Mouse (Mus musculus) thymus, adult 2 months (tissue): Measurements from ENCODE around the gene Tpst1. TPM values are rescaled to one million over a fixed set of nuclear protein-coding genes. Genes with fewer than 3 reads are reported as not detected.
A peak's percentile ranks its signal among the peaks of the same experiment; 100 is the strongest.
"Not testable (repeated sequence)": the region's sequence is repeated elsewhere in the genome, so short reads cannot be mapped to it uniquely, and the experiment has no call there.

ENCODE experiments used
- DNase-seq: peaks from one replicate; pipeline ENCODE4 v3.0.0; 2021
- H3K27ac ChIP-seq: fragments of 200-500 bp; 2 replicates; pipeline ENCODE4 v1.5.1; 2012; ENCODE audit warnings: low read length, control low read depth; ENCODE audit not compliant: control insufficient read depth, insufficient read depth
- H3K27me3 ChIP-seq: fragments of 200-500 bp; 2 replicates; pipeline ENCODE4 v1.6.1; 2012; ENCODE audit warnings: mild to moderate bottlenecking, low read length, moderate library complexity, mixed read lengths; ENCODE audit not compliant: control insufficient read depth, insufficient read depth
- H3K36me3 ChIP-seq: fragments of 200-500 bp; 2 replicates; pipeline ENCODE4 v1.6.1; 2012; ENCODE audit warnings: mild to moderate bottlenecking, low read length, moderate library complexity; ENCODE audit not compliant: control insufficient read depth, insufficient read depth
- H3K4me1 ChIP-seq: fragments of 200-500 bp; replicated peaks from 2 replicates; pipeline ENCODE4 v1.6.1; 2012; ENCODE audit warnings: low read length; ENCODE audit not compliant: control insufficient read depth, insufficient read depth
- H3K4me3 ChIP-seq: fragments of 200-500 bp; 2 replicates; pipeline ENCODE4 v1.5.1; 2012; ENCODE audit warnings: mild to moderate bottlenecking, low read length, control low read depth, moderate library complexity; ENCODE audit not compliant: control insufficient read depth, insufficient read depth
- CTCF ChIP-seq: fragments of 200-500 bp; IDR thresholded peaks from 2 replicates; pipeline ENCODE4 v1.5.1; 2012; ENCODE audit warnings: mild to moderate bottlenecking, control low read depth, low read length, moderate library complexity, borderline replicate concordance; ENCODE audit not compliant: control insufficient read depth, poor library complexity, insufficient read depth; ENCODE audit errors: extremely low read depth
- POLR2A ChIP-seq: fragments of 200-500 bp; IDR thresholded peaks from 2 replicates; pipeline ENCODE4 v1.6.1; 2012; ENCODE audit warnings: mild to moderate bottlenecking, low read length, control low read depth, moderate library complexity; ENCODE audit not compliant: control insufficient read depth, poor library complexity, insufficient read depth; ENCODE audit errors: extremely low read depth
- WGBS: fragments of 180-500 bp; shearing (Covaris S2); methylation state at CpG from one replicate; pipeline ENCODE4 v1.1.7; 2018; 5-methylcytosine and 5-hydroxymethylcytosine counted together
- polyA plus RNA-seq: library from polyadenylated mRNA; depleted of rRNA; stranded (reverse); fragments of >200 nt; gene quantifications from 2 replicates; pipeline ENCODE4 v1.2.3, GENCODE M21; 2012

Gene Tpst1
- polyA plus RNA-seq, 1 experiment: 8.4 TPM

DNA sequence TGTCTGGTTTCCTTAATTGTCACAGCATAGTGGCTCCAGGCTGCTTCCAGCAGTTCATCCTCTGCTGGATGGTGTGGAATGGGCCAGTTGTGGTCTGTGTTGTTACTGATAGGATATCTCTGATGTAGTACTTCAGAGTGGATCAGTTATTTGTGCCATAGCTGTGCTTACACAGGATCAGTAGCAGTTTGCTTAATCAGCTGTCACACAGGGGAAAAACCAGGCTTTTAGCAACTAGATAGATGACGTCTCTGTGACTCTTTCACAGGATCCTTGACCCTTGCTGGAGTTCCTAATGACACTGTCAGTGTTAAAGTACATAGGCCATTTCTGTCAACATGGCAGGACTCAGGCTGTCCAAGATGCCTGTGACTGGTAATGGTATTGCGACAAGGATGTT, 39.3 kb upstream of the Tpst1 start:
- Histone ChIP-seq H3K4me1 (no peaks in the 10 kb centered on the region; the same call in 1 of the 2 replicates), H3K4me3 (no peak overlapping the region), H3K36me3 (peaks cover 10% of the 10 kb centered on the region; the same call in 1 of the 2 replicates), H3K27ac (no peak overlapping the region), H3K27me3 (no peaks in the 10 kb centered on the region)
- WGBS: 99% methylated on average over 2 of the region's 2 CpGs
- no peak for DNase-seq
- no peak for TF ChIP-seq CTCF
- TF ChIP-seq POLR2A: no peak

DNA sequence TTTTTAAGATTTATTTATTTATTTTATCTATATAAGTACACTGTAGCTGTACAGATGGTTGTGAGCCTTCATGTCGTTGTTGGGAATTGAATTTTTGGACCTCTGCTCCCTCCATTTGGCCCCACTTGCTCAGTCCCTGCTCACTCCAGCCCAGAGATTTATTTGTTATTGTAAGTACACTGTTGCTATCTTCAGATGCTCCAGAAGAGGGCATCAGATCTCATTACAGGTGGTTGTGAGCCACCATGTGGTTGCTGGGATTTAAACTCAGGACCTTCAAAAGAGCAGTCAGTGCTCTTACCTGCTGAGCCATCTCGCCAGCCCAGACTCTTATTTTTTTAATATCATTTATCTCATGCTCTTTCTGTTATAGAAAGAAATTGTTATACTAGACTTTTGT, 36.8 kb upstream of the Tpst1 start:
- peaks cover 21% of the 10 kb centered on the region for H3K36me3 ChIP-seq
- DNase-seq, H3K27ac ChIP-seq, H3K27me3 ChIP-seq, H3K4me1 ChIP-seq, H3K4me3 ChIP-seq: not testable (repeated sequence)
- 65% methylated on average over 2 of the region's 2 CpGs for WGBS

DNA sequence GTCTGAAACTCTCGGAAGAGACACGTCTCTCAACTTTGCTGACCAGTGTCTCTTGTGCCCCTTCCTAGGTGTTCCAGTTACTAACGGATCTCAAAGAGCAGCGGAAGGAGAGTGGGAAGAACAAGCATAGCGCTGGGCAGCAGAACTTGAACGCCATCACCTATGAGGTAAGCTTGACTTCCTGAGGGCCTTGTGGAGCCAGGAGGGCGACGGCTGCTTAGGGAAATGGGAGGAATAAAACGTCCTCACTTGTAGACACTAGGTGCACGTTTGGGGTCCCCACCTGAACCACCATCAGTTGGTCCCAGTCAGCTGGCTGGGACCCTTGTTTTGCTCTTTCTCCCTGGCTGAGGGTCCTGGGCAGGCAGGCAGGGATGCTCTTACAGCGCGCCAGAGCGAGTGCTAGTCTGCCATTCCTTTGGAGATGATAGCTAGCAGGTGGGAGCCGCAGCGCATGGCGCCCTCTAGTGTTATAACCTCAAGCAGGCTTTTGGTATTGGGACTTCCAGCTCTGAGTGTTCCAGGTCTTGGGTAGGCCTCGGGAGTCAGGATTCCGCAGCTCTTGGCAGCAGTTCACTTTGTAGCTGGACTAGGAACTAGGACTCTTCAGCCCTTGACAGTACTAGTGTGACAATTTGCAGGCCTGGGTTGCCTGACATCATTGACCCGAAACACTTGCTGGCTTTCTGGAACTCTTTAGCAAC, 35.2 kb upstream of the Tpst1 start:
- H3K4me3 ChIP-seq: no peak overlapping the region
- TF ChIP-seq CTCF (peak; percentile 81; the same call in 1 of the 2 replicates), POLR2A (no peak)
- H3K27ac ChIP-seq: no peak overlapping the region
- peaks cover 33% of the 10 kb centered on the region for H3K36me3 ChIP-seq
- no peaks in the 10 kb centered on the region for H3K27me3 ChIP-seq
- WGBS: 87% methylated on average over 19 of the region's 19 CpGs
- DNase-seq: peak; percentile 45
- H3K4me1 ChIP-seq: no peaks in the 10 kb centered on the region

DNA sequence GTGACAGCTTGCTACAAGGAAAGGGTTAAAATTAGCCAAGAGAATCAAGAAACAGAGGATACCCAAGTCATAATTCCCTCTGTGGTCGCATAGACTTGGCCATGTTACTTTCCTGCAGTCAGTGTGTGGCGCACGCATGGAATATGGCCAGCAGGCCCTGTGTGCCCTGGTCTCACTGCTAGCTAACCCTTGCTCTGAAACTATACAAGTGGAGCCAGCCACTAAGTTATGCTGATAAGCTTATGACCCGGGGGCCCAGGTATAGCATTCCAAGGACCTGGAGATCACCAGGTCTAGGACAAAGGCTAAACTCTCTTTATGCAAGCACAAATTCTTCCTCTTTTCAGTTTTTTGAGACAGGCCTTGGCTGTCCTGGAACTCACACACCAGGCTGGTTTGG, 32.3 kb upstream of the Tpst1 start:
- no peaks in the 10 kb centered on the region for H3K4me1 ChIP-seq
- 98% methylated on average over 4 of the region's 4 CpGs for WGBS
- TF ChIP-seq POLR2A: no peak
- TF ChIP-seq CTCF: no peak
- DNase-seq: no peak
- H3K27ac ChIP-seq: no peak overlapping the region
- H3K27me3 ChIP-seq: no peaks in the 10 kb centered on the region
- H3K4me3 ChIP-seq: no peak overlapping the region
- peaks cover 36% of the 10 kb centered on the region for H3K36me3 ChIP-seq

DNA sequence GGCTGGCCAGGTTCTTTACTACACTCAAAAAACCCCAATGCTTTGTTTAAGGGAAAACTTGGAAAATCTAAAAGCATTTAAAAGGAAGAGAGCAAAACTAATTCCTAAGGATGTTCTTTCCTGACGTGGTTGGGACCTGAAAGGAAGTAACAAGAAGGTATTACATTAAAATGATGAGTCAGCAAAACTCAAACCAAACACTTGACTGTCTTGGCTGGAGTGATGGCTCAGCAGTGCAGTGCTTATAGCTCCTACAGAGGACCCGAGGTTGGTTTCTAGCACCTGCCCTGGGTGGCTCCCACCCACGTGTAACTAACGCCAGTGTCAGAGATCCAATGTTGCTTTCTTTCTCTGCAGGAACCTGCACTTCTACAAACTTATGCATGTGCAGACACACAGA, 31.9 kb upstream of the Tpst1 start:
- Histone ChIP-seq H3K4me3 (no peak overlapping the region), H3K4me1 (no peaks in the 10 kb centered on the region), H3K36me3 (peaks cover 36% of the 10 kb centered on the region), H3K27ac (no peak overlapping the region), H3K27me3 (no peaks in the 10 kb centered on the region)
- 82% methylated on average over 4 of the region's 4 CpGs for WGBS
- DNase-seq: no peak
- no peak for TF ChIP-seq CTCF
- no peak for TF ChIP-seq POLR2A

DNA sequence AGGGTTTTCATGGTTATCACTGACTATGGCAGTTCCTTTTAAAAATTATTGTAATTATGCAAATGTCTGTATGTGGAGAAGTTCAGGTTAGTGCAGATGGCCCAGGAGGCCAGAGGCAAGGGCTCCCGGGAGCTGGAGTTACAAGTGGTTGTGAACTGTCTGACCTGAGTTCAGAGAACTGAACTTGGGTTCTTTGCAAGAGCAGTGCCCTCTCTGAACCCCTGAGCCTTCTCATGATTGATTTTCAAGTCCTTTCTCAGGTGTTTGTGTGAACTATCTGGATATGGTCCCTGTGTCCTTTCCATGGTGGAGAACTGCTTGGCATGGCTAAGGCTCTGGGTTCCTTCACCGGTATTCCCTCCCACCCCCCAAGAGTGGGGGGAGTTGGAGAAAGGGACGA, 29.4 kb upstream of the Tpst1 start:
- no peak overlapping the region for H3K27ac ChIP-seq
- H3K36me3 ChIP-seq: peaks cover 45% of the 10 kb centered on the region
- no peaks in the 10 kb centered on the region for H3K4me1 ChIP-seq
- no peak overlapping the region for H3K4me3 ChIP-seq
- no peaks in the 10 kb centered on the region for H3K27me3 ChIP-seq
- DNase-seq: no peak
- WGBS: 100% methylated on average over 3 of the region's 3 CpGs
- TF ChIP-seq POLR2A: no peak
- TF ChIP-seq CTCF: no peak

DNA sequence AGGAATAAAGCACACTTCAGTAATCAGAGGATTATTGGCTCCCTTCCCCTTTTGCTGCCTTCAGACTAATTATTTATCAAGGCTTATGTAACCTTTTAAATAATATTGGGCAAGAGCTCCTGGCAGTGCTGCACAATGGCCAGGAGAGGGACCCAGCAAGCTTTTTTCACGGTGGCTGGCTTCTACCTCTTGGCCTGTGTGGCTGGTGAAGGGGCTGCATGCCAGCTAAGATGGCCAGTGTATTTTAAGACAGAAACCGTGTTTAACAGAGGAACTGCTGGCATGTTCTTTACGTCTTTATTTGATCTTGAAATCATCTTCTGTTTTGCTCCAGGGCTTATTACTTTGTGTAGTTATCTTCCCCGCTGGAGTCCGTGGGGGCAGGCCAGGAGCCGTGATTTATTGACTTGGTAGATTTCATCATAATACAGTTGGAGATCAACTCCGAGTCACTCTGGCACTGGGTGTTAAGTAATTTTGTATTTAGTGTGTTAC, 28.9 kb upstream of the Tpst1 start:
- 85% methylated on average over 7 of the region's 7 CpGs for WGBS
- no peak for TF ChIP-seq POLR2A
- no peak for TF ChIP-seq CTCF
- H3K4me1 ChIP-seq: no peaks in the 10 kb centered on the region
- no peaks in the 10 kb centered on the region for H3K27me3 ChIP-seq
- H3K27ac ChIP-seq: no peak overlapping the region
- no peak for DNase-seq
- H3K36me3 ChIP-seq: peaks cover 50% of the 10 kb centered on the region
- no peak overlapping the region for H3K4me3 ChIP-seq
